Mouse (Mus musculus) E14TG2a.4 (cell line): ENCODE results near the gene Kpna7.

ENCODE experiments used
- H3K27me3 ChIP-seq: 2 replicates; pipeline ENCODE4 v1.6.1; 2014; ENCODE audit warnings: low read length, control low read depth; ENCODE audit not compliant: insufficient read depth
- H3K36me3 ChIP-seq: 2 replicates; pipeline ENCODE4 v1.6.1; 2014; ENCODE audit warnings: low read length, control low read depth; ENCODE audit not compliant: insufficient read depth
- H3K4me1 ChIP-seq: replicated peaks from 2 replicates; pipeline ENCODE4 v1.6.1; 2014; ENCODE audit warnings: low read depth, low read length, control low read depth
- H3K4me3 ChIP-seq: replicated peaks from 2 replicates; pipeline ENCODE4 v1.5.1; 2014; ENCODE audit warnings: mild to moderate bottlenecking, low read length
- H3K9me3 ChIP-seq: 2 replicates; pipeline ENCODE4 v1.6.1; 2014; ENCODE audit warnings: low read length, control low read depth
- CTCF ChIP-seq: conservative IDR thresholded peaks from 2 replicates; pipeline ENCODE4 v1.5.1; 2014; ENCODE audit warnings: low read length
- NANOG ChIP-seq: IDR thresholded peaks from 2 replicates; pipeline ENCODE4 v1.6.1; 2014; ENCODE audit warnings: borderline replicate concordance, low read length, mixed read lengths
- POU5F1 ChIP-seq: IDR thresholded peaks from 2 replicates; pipeline ENCODE4 v1.6.1; 2014; ENCODE audit warnings: low read length, borderline replicate concordance

Gene Kpna7

GRCm38 (mm10) chr5:144949856-144950255, 134.0 kb downstream of the Kpna7 start:
- TF ChIP-seq NANOG (no peak), POU5F1 (no peak), CTCF (no peak)
- H3K4me3 ChIP-seq, result no peak overlapping the region
- H3K27me3 ChIP-seq, result no peaks in the 10 kb centered on the region
- no peaks in the 10 kb centered on the region for H3K9me3 ChIP-seq
- H3K4me1 ChIP-seq, result peaks cover 68% of the 10 kb centered on the region
- peaks cover 10% of the 10 kb centered on the region; the same call in 1 of the 2 replicates for H3K36me3 ChIP-seq

GRCm38 (mm10) chr5:144948422-144948821, 135.4 kb downstream of the Kpna7 start:
- Histone ChIP-seq H3K4me1 (peaks cover 61% of the 10 kb centered on the region), H3K27me3 (no peaks in the 10 kb centered on the region), H3K36me3 (peaks cover 4% of the 10 kb centered on the region; the same call in 1 of the 2 replicates), H3K4me3 (no peak overlapping the region), H3K9me3 (no peaks in the 10 kb centered on the region)
- TF ChIP-seq NANOG, result no peak
- no peak for TF ChIP-seq POU5F1
- TF ChIP-seq CTCF, result no peak

GRCm38 (mm10) chr5:144948002-144948401, 135.8 kb downstream of the Kpna7 start:
- Histone ChIP-seq H3K4me3 (no peak overlapping the region), H3K4me1 (peaks cover 62% of the 10 kb centered on the region), H3K9me3 (no peaks in the 10 kb centered on the region), H3K27me3 (no peaks in the 10 kb centered on the region), H3K36me3 (peaks cover 4% of the 10 kb centered on the region; the same call in 1 of the 2 replicates)
- TF ChIP-seq CTCF (no peak), POU5F1 (no peak), NANOG (no peak)

GRCm38 (mm10) chr5:144946032-144946431, 137.8 kb downstream of the Kpna7 start:
- peaks cover 66% of the 10 kb centered on the region for H3K4me1 ChIP-seq
- no peak for TF ChIP-seq CTCF
- no peak for TF ChIP-seq POU5F1
- TF ChIP-seq NANOG, result no peak

GRCm38 (mm10) chr5:144944932-144945331, 138.9 kb downstream of the Kpna7 start:
- Histone ChIP-seq H3K36me3 (no peaks in the 10 kb centered on the region), H3K4me1 (peaks cover 68% of the 10 kb centered on the region), H3K27me3 (no peaks in the 10 kb centered on the region), H3K9me3 (no peaks in the 10 kb centered on the region), H3K4me3 (no peak overlapping the region)
- TF ChIP-seq NANOG (no peak), CTCF (no peak), POU5F1 (no peak)

More at GRCm38 (mm10) chr5:144946032-144946431, 137.8 kb downstream of the Kpna7 start:
- Histone ChIP-seq H3K27me3 (no peaks in the 10 kb centered on the region), H3K9me3 (no peaks in the 10 kb centered on the region), H3K36me3 (no peaks in the 10 kb centered on the region), H3K4me3 (no peak overlapping the region)

GRCm38 (mm10) chr5:144944370-144944769, 139.5 kb downstream of the Kpna7 start:
- no peaks in the 10 kb centered on the region for H3K27me3 ChIP-seq
- TF ChIP-seq NANOG (no peak), POU5F1 (no peak), CTCF (no peak)

GRCm38 (mm10) chr5:144943346-144943745, 140.5 kb downstream of the Kpna7 start:
- no peaks in the 10 kb centered on the region for H3K27me3 ChIP-seq
- H3K36me3 ChIP-seq, result no peaks in the 10 kb centered on the region
- peaks cover 52% of the 10 kb centered on the region for H3K4me1 ChIP-seq
- no peaks in the 10 kb centered on the region for H3K9me3 ChIP-seq
- H3K4me3 ChIP-seq, result no peak overlapping the region
- no peak for TF ChIP-seq POU5F1
- no peak for TF ChIP-seq NANOG
- no peak for TF ChIP-seq CTCF

More at GRCm38 (mm10) chr5:144944370-144944769, 139.5 kb downstream of the Kpna7 start:
- no peaks in the 10 kb centered on the region for H3K36me3 ChIP-seq
- peaks cover 62% of the 10 kb centered on the region for H3K4me1 ChIP-seq
- H3K4me3 ChIP-seq, result no peak overlapping the region
- H3K9me3 ChIP-seq, result no peaks in the 10 kb centered on the region

- Histone ChIP-seq H3K9me3 (no peaks in the 10 kb centered on the region), H3K36me3 (no peaks in the 10 kb centered on the region), H3K4me3 (peak overlapping the region; percentile 58), H3K4me1 (peaks cover 48% of the 10 kb centered on the region), H3K27me3 (no peaks in the 10 kb centered on the region)
- no peak for TF ChIP-seq CTCF
- no peak for TF ChIP-seq NANOG
- no peak for TF ChIP-seq POU5F1
Measured at GRCm38 (mm10) chr5:144942431-144942830, 141.4 kb downstream of the Kpna7 start.

GRCm38 (mm10) chr5:144940904-144941303, 142.9 kb downstream of the Kpna7 start:
- no peak overlapping the region for H3K4me3 ChIP-seq
- peaks cover 54% of the 10 kb centered on the region for H3K4me1 ChIP-seq
- H3K36me3 ChIP-seq, result no peaks in the 10 kb centered on the region
- H3K9me3 ChIP-seq, result no peaks in the 10 kb centered on the region
- TF ChIP-seq POU5F1 (no peak), NANOG (no peak), CTCF (no peak)
- no peaks in the 10 kb centered on the region for H3K27me3 ChIP-seq
